Mouse (Mus musculus) limb, embryonic 10.5 days (tissue): Measurements from ENCODE around the gene Cd2. TPM values are rescaled to one million over a fixed set of nuclear protein-coding genes. Genes with fewer than 3 reads are reported as not detected.
A peak's percentile ranks its signal among the peaks of the same experiment; 100 is the strongest.

Experiments used
- DNase-seq: peaks from one replicate; pipeline ENCODE4 v3.0.0-alpha.2; 2017; ENCODE audit warnings: low spot score
- H3K27ac ChIP-seq: fragments of 300-500 bp; sonication (generic); 2 replicates; pipeline ENCODE4 v1.5.1; 2016; ENCODE audit warnings: mild to moderate bottlenecking
- H3K27me3 ChIP-seq: fragments of 300-500 bp; sonication (generic); 2 replicates; pipeline ENCODE4 v1.6.1; 2016; ENCODE audit warnings: low read depth, mild to moderate bottlenecking; ENCODE audit not compliant: poor library complexity, severe bottlenecking
- H3K36me3 ChIP-seq: fragments of 300-500 bp; sonication (generic); 2 replicates; pipeline ENCODE4 v1.6.1; 2016; ENCODE audit warnings: mild to moderate bottlenecking, moderate library complexity
- H3K4me1 ChIP-seq: fragments of 300-500 bp; sonication (generic); 2 replicates; pipeline ENCODE4 v1.6.1; 2016
- H3K4me3 ChIP-seq: fragments of 300-500 bp; sonication (generic); 2 replicates; pipeline ENCODE4 v1.5.1; 2016; ENCODE audit warnings: mild to moderate bottlenecking, moderate library complexity
- H3K9me3 ChIP-seq: fragments of 300-500 bp; sonication (generic); replicated peaks from 2 replicates; pipeline ENCODE4 v1.6.1; 2016; ENCODE audit warnings: mild to moderate bottlenecking
- WGBS: fragments of 180-500 bp; shearing (Covaris S2); methylation state at CpG from one replicate; pipeline ENCODE4 v1.1.7; 2016; 5-methylcytosine and 5-hydroxymethylcytosine counted together
- polyA plus RNA-seq: library from polyadenylated mRNA; unstranded; fragments of >200 nt; fragmentation: Nextera tagmentation; extraction: Ambion mirVana; gene quantifications from 2 replicates; pipeline ENCODE4 v1.2.1, GENCODE M21; 2016

The Cd2 gene
- polyA plus RNA-seq, 1 experiment from 2014 or later: not detected

- DNase-seq: no peak
- WGBS: 82% methylated on average over 3 of the region's 3 CpGs
- no peaks in the 10 kb centered on the region for H3K9me3 ChIP-seq
- no peak overlapping the region for H3K4me3 ChIP-seq
- 0 out of 2 replicates have a peak, but pooled peaks cover 5% of the 10 kb centered on the region for H3K4me1 ChIP-seq
- no peaks in the 10 kb centered on the region for H3K36me3 ChIP-seq
- no peaks in the 10 kb centered on the region for H3K27me3 ChIP-seq
- H3K27ac ChIP-seq: no peak overlapping the region
These were observed 1.7 kb upstream of the Cd2 start for GRCm38 (mm10) chr3:101289406-101289805.

GRCm38 (mm10) chr3:101286336-101287325, 1.1 kb downstream of the Cd2 start:
- Histone ChIP-seq H3K4me1 (peaks cover 13% of the 10 kb centered on the region; the same call in 1 of the 2 replicates), H3K27ac (no peak overlapping the region), H3K9me3 (no peaks in the 10 kb centered on the region), H3K4me3 (no peak overlapping the region), H3K27me3 (no peaks in the 10 kb centered on the region), H3K36me3 (no peaks in the 10 kb centered on the region)
- WGBS: 88% methylated on average over 12 of the region's 12 CpGs
- DNase-seq: no peak

GRCm38 (mm10) chr3:101285851-101286250, 1.9 kb downstream of the Cd2 start:
- 93% methylated on average over 12 of the region's 12 CpGs for WGBS
- DNase-seq: no peak
- Histone ChIP-seq H3K27me3 (no peaks in the 10 kb centered on the region), H3K27ac (no peak overlapping the region), H3K9me3 (no peaks in the 10 kb centered on the region), H3K4me1 (peaks cover 18% of the 10 kb centered on the region), H3K36me3 (no peaks in the 10 kb centered on the region), H3K4me3 (no peak overlapping the region)

GRCm38 (mm10) chr3:101285021-101285615, 2.6 kb downstream of the Cd2 start:
- Histone ChIP-seq H3K9me3 (no peaks in the 10 kb centered on the region), H3K36me3 (no peaks in the 10 kb centered on the region), H3K4me3 (no peak overlapping the region), H3K27ac (no peak overlapping the region), H3K27me3 (no peaks in the 10 kb centered on the region), H3K4me1 (peaks cover 23% of the 10 kb centered on the region)
- WGBS: 97% methylated on average over 5 of the region's 5 CpGs
- DNase-seq: no peak

GRCm38 (mm10) chr3:101283869-101284706, 3.7 kb downstream of the Cd2 start:
- Histone ChIP-seq H3K36me3 (no peaks in the 10 kb centered on the region), H3K4me1 (peaks cover 23% of the 10 kb centered on the region), H3K9me3 (no peaks in the 10 kb centered on the region), H3K27ac (no peak overlapping the region), H3K27me3 (no peaks in the 10 kb centered on the region), H3K4me3 (no peak overlapping the region)
- no peak for DNase-seq
- 93% methylated on average over 13 of the region's 13 CpGs for WGBS

GRCm38 (mm10) chr3:101283441-101283840, 4.3 kb downstream of the Cd2 start:
- no peak for DNase-seq
- Histone ChIP-seq H3K4me3 (no peak overlapping the region), H3K36me3 (no peaks in the 10 kb centered on the region), H3K27ac (no peak overlapping the region), H3K27me3 (no peaks in the 10 kb centered on the region), H3K4me1 (peaks cover 23% of the 10 kb centered on the region), H3K9me3 (no peaks in the 10 kb centered on the region)
- WGBS: 84% methylated on average over 4 of the region's 4 CpGs

- Histone ChIP-seq H3K4me1 (peaks cover 23% of the 10 kb centered on the region), H3K36me3 (no peaks in the 10 kb centered on the region), H3K27ac (peak overlapping the region; percentile 62), H3K9me3 (no peaks in the 10 kb centered on the region), H3K27me3 (no peaks in the 10 kb centered on the region), H3K4me3 (no peak overlapping the region)
- DNase-seq: no peak
- 85% methylated on average over 9 of the region's 9 CpGs for WGBS
These were observed 5.1 kb downstream of the Cd2 start for GRCm38 (mm10) chr3:101282556-101283180.

- Histone ChIP-seq H3K4me3 (no peak overlapping the region), H3K4me1 (peaks cover 23% of the 10 kb centered on the region), H3K27me3 (no peaks in the 10 kb centered on the region), H3K9me3 (no peaks in the 10 kb centered on the region), H3K27ac (no peak overlapping the region; the same call in 1 of the 2 replicates), H3K36me3 (no peaks in the 10 kb centered on the region)
- no peak for DNase-seq
- WGBS: 72% methylated on average over 4 of the region's 4 CpGs
These were observed 5.9 kb downstream of the Cd2 start for GRCm38 (mm10) chr3:101281841-101282240.

- Histone ChIP-seq H3K4me3 (no peak overlapping the region), H3K4me1 (peaks cover 23% of the 10 kb centered on the region), H3K36me3 (no peaks in the 10 kb centered on the region), H3K27ac (peak overlapping the region; percentile 43), H3K27me3 (no peaks in the 10 kb centered on the region), H3K9me3 (no peaks in the 10 kb centered on the region)
- 59% methylated on average over 15 of the region's 15 CpGs for WGBS
- no peak for DNase-seq
These were observed 7.1 kb downstream of the Cd2 start for GRCm38 (mm10) chr3:101280348-101281311.

GRCm38 (mm10) chr3:101279561-101279960, 8.2 kb downstream of the Cd2 start:
- DNase-seq: no peak
- Histone ChIP-seq H3K4me3 (no peak overlapping the region), H3K9me3 (no peaks in the 10 kb centered on the region), H3K27me3 (no peaks in the 10 kb centered on the region), H3K4me1 (peaks cover 23% of the 10 kb centered on the region), H3K27ac (no peak overlapping the region), H3K36me3 (no peaks in the 10 kb centered on the region)
- 77% methylated on average over 10 of the region's 10 CpGs for WGBS

- peaks cover 23% of the 10 kb centered on the region for H3K4me1 ChIP-seq
- 85% methylated on average over 5 of the region's 5 CpGs for WGBS
These were observed 9.3 kb downstream of the Cd2 start for GRCm38 (mm10) chr3:101278396-101278795.

More at GRCm38 (mm10) chr3:101278396-101278795, 9.3 kb downstream of the Cd2 start:
- H3K27ac ChIP-seq: no peak overlapping the region
- no peak overlapping the region for H3K4me3 ChIP-seq
- H3K9me3 ChIP-seq: no peaks in the 10 kb centered on the region
- H3K27me3 ChIP-seq: no peaks in the 10 kb centered on the region
- DNase-seq: no peak
- no peaks in the 10 kb centered on the region for H3K36me3 ChIP-seq
